Mouse (Mus musculus): ENCODE measurements at regions not wholly inside any gene's neighbourhood (a gene's known extent, or its start where the extent isn't known, plus 50 kb on each side); places are given as distances from the start of the nearest gene placed in this dataset.

GRCm38 (mm10) chr1:185638631-185639030, 184.0 kb downstream of the Slc30a10 start:
- 74% methylated on average over 6 of the region's 6 CpGs for WGBS (ENCODE audit: insufficient replicate concordance)
- Histone ChIP-seq H3K9me3 (ENCODE audit: low read length) (no peaks in the 10 kb centered on the region), H3K4me3 (ENCODE audit: low read depth, low read length) (no peak overlapping the region), H3K36me3 (replicated peaks; ENCODE audit: insufficient read depth, low read length) (no peaks in the 10 kb centered on the region), H3K27ac (ENCODE audit: low read depth) (no peak overlapping the region), H3K4me1 (ENCODE audit: insufficient read depth) (no peaks in the 10 kb centered on the region), H3K4me2 (ENCODE audit: low read depth, low read length) (no peak overlapping the region), H3K27me3 (ENCODE audit: insufficient read depth, low read length) (no peaks in the 10 kb centered on the region), H3K9ac (replicated peaks) (no peak overlapping the region)
- DNase-seq (no peak), ATAC-seq (no peak)
- TF ChIP-seq EP300 (IDR thresholded peaks at IDR 0.05; ENCODE audit: low read depth) (no peak), CTCF (IDR thresholded peaks at IDR 0.05; ENCODE audit: low read depth) (no peak)

GRCm38 (mm10) chr1:185639486-185639885, 184.8 kb downstream of the Slc30a10 start:
- no peak for ATAC-seq
- 74% methylated on average over 1 of the region's 1 CpGs for WGBS (ENCODE audit: insufficient replicate concordance)
- H3K27me3 ChIP-seq (ENCODE audit: insufficient read depth, low read length): no peaks in the 10 kb centered on the region
- TF ChIP-seq CTCF (IDR thresholded peaks at IDR 0.05; ENCODE audit: low read depth) (no peak), EP300 (IDR thresholded peaks at IDR 0.05; ENCODE audit: low read depth) (no peak)
- no peak overlapping the region for H3K4me2 ChIP-seq (ENCODE audit: low read depth, low read length)
- no peaks in the 10 kb centered on the region for H3K9me3 ChIP-seq (ENCODE audit: low read length)
- H3K9ac ChIP-seq (replicated peaks): no peak overlapping the region
- DNase-seq: no peak
- H3K4me3 ChIP-seq (ENCODE audit: low read depth, low read length): no peak overlapping the region
- no peaks in the 10 kb centered on the region for H3K36me3 ChIP-seq (replicated peaks; ENCODE audit: insufficient read depth, low read length)
- no peaks in the 10 kb centered on the region for H3K4me1 ChIP-seq (ENCODE audit: insufficient read depth)
- H3K27ac ChIP-seq (ENCODE audit: low read depth): no peak overlapping the region

- 63% methylated on average over 7 of the region's 7 CpGs for WGBS (ENCODE audit: insufficient replicate concordance)
Measured at GRCm38 (mm10) chr1:185644026-185644425, 189.4 kb downstream of the Slc30a10 start.

GRCm38 (mm10) chr1:185648128-185648527, 193.5 kb downstream of the Slc30a10 start:
- H3K9me3 ChIP-seq (ENCODE audit: low read length): no peaks in the 10 kb centered on the region
- H3K27me3 ChIP-seq (ENCODE audit: insufficient read depth, low read length): no peaks in the 10 kb centered on the region
- ATAC-seq (no peak), DNase-seq (no peak)
- H3K4me3 ChIP-seq (ENCODE audit: low read depth, low read length): no peak overlapping the region
- H3K4me1 ChIP-seq (ENCODE audit: insufficient read depth): no peaks in the 10 kb centered on the region
- no peak overlapping the region for H3K4me2 ChIP-seq (ENCODE audit: low read depth, low read length)
- H3K27ac ChIP-seq (ENCODE audit: low read depth): no peak overlapping the region
- no peak overlapping the region for H3K9ac ChIP-seq (replicated peaks)
- TF ChIP-seq EP300 (IDR thresholded peaks at IDR 0.05; ENCODE audit: low read depth) (no peak), CTCF (IDR thresholded peaks at IDR 0.05; ENCODE audit: low read depth) (no peak)
- no peaks in the 10 kb centered on the region for H3K36me3 ChIP-seq (replicated peaks; ENCODE audit: insufficient read depth, low read length)
- 73% methylated on average over 6 of the region's 6 CpGs for WGBS (ENCODE audit: insufficient replicate concordance)

More at GRCm38 (mm10) chr1:185644026-185644425, 189.4 kb downstream of the Slc30a10 start:
- Histone ChIP-seq H3K4me2 (ENCODE audit: low read depth, low read length) (no peak overlapping the region), H3K27ac (ENCODE audit: low read depth) (no peak overlapping the region), H3K4me3 (ENCODE audit: low read depth, low read length) (no peak overlapping the region), H3K27me3 (ENCODE audit: insufficient read depth, low read length) (no peaks in the 10 kb centered on the region), H3K4me1 (ENCODE audit: insufficient read depth) (no peaks in the 10 kb centered on the region), H3K36me3 (replicated peaks; ENCODE audit: insufficient read depth, low read length) (no peaks in the 10 kb centered on the region), H3K9ac (replicated peaks) (no peak overlapping the region), H3K9me3 (ENCODE audit: low read length) (no peaks in the 10 kb centered on the region)
- TF ChIP-seq EP300 (IDR thresholded peaks at IDR 0.05; ENCODE audit: low read depth) (no peak), CTCF (IDR thresholded peaks at IDR 0.05; ENCODE audit: low read depth) (no peak)
- ATAC-seq: no peak
- no peak for DNase-seq

GRCm38 (mm10) chr1:185648926-185649325, 194.3 kb downstream of the Slc30a10 start:
- H3K9ac ChIP-seq (replicated peaks): no peak overlapping the region
- TF ChIP-seq EP300 (IDR thresholded peaks at IDR 0.05; ENCODE audit: low read depth) (no peak), CTCF (IDR thresholded peaks at IDR 0.05; ENCODE audit: low read depth) (no peak)
- no peak overlapping the region for H3K4me2 ChIP-seq (ENCODE audit: low read depth, low read length)
- ATAC-seq (no peak), DNase-seq (no peak)
- no peaks in the 10 kb centered on the region for H3K27me3 ChIP-seq (ENCODE audit: insufficient read depth, low read length)
- 70% methylated on average over 4 of the region's 4 CpGs for WGBS (ENCODE audit: insufficient replicate concordance)
- H3K27ac ChIP-seq (ENCODE audit: low read depth): no peak overlapping the region
- no peaks in the 10 kb centered on the region for H3K36me3 ChIP-seq (replicated peaks; ENCODE audit: insufficient read depth, low read length)
- no peaks in the 10 kb centered on the region for H3K9me3 ChIP-seq (ENCODE audit: low read length)
- no peaks in the 10 kb centered on the region for H3K4me1 ChIP-seq (ENCODE audit: insufficient read depth)
- H3K4me3 ChIP-seq (ENCODE audit: low read depth, low read length): no peak overlapping the region

GRCm38 (mm10) chr1:185650926-185651325, 196.3 kb downstream of the Slc30a10 start:
- no peak overlapping the region for H3K4me3 ChIP-seq (ENCODE audit: low read depth, low read length)
- no peak for DNase-seq

GRCm38 (mm10) chr1:185655021-185655420, 200.4 kb downstream of the Slc30a10 start:
- 83% methylated on average over 7 of the region's 7 CpGs for WGBS (ENCODE audit: insufficient replicate concordance)
- ATAC-seq (no peak), DNase-seq (no peak)
- Histone ChIP-seq H3K27me3 (ENCODE audit: insufficient read depth, low read length) (no peaks in the 10 kb centered on the region), H3K36me3 (replicated peaks; ENCODE audit: insufficient read depth, low read length) (no peaks in the 10 kb centered on the region), H3K4me2 (ENCODE audit: low read depth, low read length) (no peak overlapping the region), H3K9ac (replicated peaks) (no peak overlapping the region), H3K27ac (ENCODE audit: low read depth) (no peak overlapping the region), H3K4me1 (ENCODE audit: insufficient read depth) (no peaks in the 10 kb centered on the region), H3K9me3 (ENCODE audit: low read length) (no peaks in the 10 kb centered on the region), H3K4me3 (ENCODE audit: low read depth, low read length) (no peak overlapping the region)
- no peak for TF ChIP-seq EP300 (IDR thresholded peaks at IDR 0.05; ENCODE audit: low read depth)
- no peak for TF ChIP-seq CTCF (IDR thresholded peaks at IDR 0.05; ENCODE audit: low read depth)

More at GRCm38 (mm10) chr1:185650926-185651325, 196.3 kb downstream of the Slc30a10 start:
- H3K4me2 ChIP-seq (ENCODE audit: low read depth, low read length): no peak overlapping the region
- H3K36me3 ChIP-seq (replicated peaks; ENCODE audit: insufficient read depth, low read length): no peaks in the 10 kb centered on the region
- ATAC-seq: no peak
- no peaks in the 10 kb centered on the region for H3K27me3 ChIP-seq (ENCODE audit: insufficient read depth, low read length)
- no peak for TF ChIP-seq EP300 (IDR thresholded peaks at IDR 0.05; ENCODE audit: low read depth)
- TF ChIP-seq CTCF (IDR thresholded peaks at IDR 0.05; ENCODE audit: low read depth): no peak
- no peaks in the 10 kb centered on the region for H3K4me1 ChIP-seq (ENCODE audit: insufficient read depth)
- H3K9ac ChIP-seq (replicated peaks): no peak overlapping the region
- no peak overlapping the region for H3K27ac ChIP-seq (ENCODE audit: low read depth)
- WGBS (ENCODE audit: insufficient replicate concordance): 54% methylated on average over 2 of the region's 2 CpGs
- no peaks in the 10 kb centered on the region for H3K9me3 ChIP-seq (ENCODE audit: low read length)
